Mouse (Mus musculus) midbrain, embryonic 13.5 days (tissue): Measurements from ENCODE around the gene Cep350. TPM values are rescaled to one million over a fixed set of nuclear protein-coding genes. Genes with fewer than 3 reads are reported as not detected.

Experiments used
- ATAC-seq: fragments of 200-750 bp; cut with Nextera tagmentation; 2 replicates; pipeline ENCODE4 v1.8.0; 2017; ENCODE audit warnings: mild to moderate bottlenecking, moderate TSS enrichment, moderate library complexity
- H3K27ac ChIP-seq: fragments of 300-500 bp; sonication (generic); 2 replicates; pipeline ENCODE4 v1.5.1; 2015; ENCODE audit warnings: inconsistent platforms, mild to moderate bottlenecking, moderate library complexity
- H3K27me3 ChIP-seq: fragments of 300-500 bp; sonication (generic); 2 replicates; pipeline ENCODE4 v1.6.1; 2015; ENCODE audit warnings: mild to moderate bottlenecking, inconsistent platforms
- H3K36me3 ChIP-seq: fragments of 300-500 bp; sonication (generic); 2 replicates; pipeline ENCODE4 v1.6.1; 2015; ENCODE audit warnings: mild to moderate bottlenecking, inconsistent platforms
- H3K4me1 ChIP-seq: fragments of 300-500 bp; sonication (generic); replicated peaks from 2 replicates; pipeline ENCODE4 v1.6.1; 2015; ENCODE audit warnings: inconsistent platforms
- H3K4me2 ChIP-seq: fragments of 300-500 bp; sonication (generic); replicated peaks from 2 replicates; pipeline ENCODE4 v1.6.1; 2015; ENCODE audit warnings: moderate library complexity, mild to moderate bottlenecking, inconsistent platforms
- H3K4me3 ChIP-seq: fragments of 300-500 bp; sonication (generic); replicated peaks from 2 replicates; pipeline ENCODE4 v1.5.1; 2015; ENCODE audit warnings: mild to moderate bottlenecking, inconsistent platforms
- H3K9ac ChIP-seq: fragments of 300-500 bp; sonication (generic); replicated peaks from 2 replicates; pipeline ENCODE4 v1.6.1; 2015; ENCODE audit warnings: mild to moderate bottlenecking, inconsistent platforms
- H3K9me3 ChIP-seq: fragments of 300-500 bp; sonication (generic); 2 replicates; pipeline ENCODE4 v1.6.1; 2016; ENCODE audit warnings: mild to moderate bottlenecking, inconsistent platforms
- WGBS: fragments of 180-500 bp; shearing (Covaris S2); methylation state at CpG from one replicate; pipeline ENCODE4 v1.1.7; 2015; 5-methylcytosine and 5-hydroxymethylcytosine counted together
- polyA plus RNA-seq: library from polyadenylated mRNA; unstranded; fragments of >200 nt; fragmentation: Nextera tagmentation; extraction: Ambion mirVana; gene quantifications from 2 replicates; pipeline ENCODE4 v1.2.1, GENCODE M21; 2015

Gene Cep350
- polyA plus RNA-seq, 1 experiment from 2014 or later = 11.2 TPM

DNA sequence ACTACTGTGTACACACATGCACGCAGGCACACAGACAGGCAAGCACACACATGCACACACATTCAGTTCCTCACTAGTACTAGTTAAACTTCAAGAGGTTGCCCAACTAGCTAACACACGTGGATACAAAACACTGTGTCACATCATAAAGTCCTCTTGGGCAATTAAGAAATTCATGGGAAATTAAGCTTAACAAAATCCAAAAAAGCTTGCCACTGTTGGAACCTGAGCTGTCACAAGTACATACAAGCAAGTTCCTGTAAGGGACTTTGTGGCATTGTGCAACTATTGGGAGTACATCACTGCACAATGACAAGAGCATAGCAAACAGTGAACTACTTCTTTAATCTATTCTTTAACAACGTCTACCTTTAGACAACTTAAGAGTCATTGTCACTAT lies 93.5 kb downstream of the Cep350 start:
- Histone ChIP-seq H3K9ac (no peak overlapping the region), H3K27ac (no peak overlapping the region), H3K4me1 (no peaks in the 10 kb centered on the region), H3K9me3 (no peaks in the 10 kb centered on the region), H3K36me3 (peaks cover 65% of the 10 kb centered on the region), H3K27me3 (no peaks in the 10 kb centered on the region), H3K4me3 (no peak overlapping the region), H3K4me2 (no peak overlapping the region)
- 86% methylated on average over 3 of the region's 3 CpGs for WGBS
- ATAC-seq = no peak

DNA sequence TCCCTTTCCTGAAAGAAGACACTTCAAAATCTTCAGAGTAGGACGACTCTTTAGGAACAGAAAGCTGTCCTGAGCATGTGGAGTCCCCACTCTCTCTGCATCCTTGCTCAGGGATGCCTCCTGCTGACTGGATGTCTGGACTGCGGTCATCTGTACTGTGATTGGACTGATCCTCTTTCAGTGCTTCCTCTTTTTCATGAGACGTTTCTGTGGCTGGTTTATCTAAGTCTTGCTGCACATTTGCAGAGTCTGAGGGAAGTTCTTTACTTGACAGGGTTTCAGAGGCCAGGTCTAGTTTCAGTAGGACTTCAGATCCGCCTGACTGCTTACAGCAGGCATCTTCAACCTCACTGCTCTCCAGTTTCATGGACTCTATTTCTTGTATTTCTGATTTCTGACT lies 110.1 kb downstream of the Cep350 start:
- Histone ChIP-seq H3K4me2 (no peak overlapping the region), H3K9me3 (no peaks in the 10 kb centered on the region), H3K36me3 (peaks cover 76% of the 10 kb centered on the region)

DNA sequence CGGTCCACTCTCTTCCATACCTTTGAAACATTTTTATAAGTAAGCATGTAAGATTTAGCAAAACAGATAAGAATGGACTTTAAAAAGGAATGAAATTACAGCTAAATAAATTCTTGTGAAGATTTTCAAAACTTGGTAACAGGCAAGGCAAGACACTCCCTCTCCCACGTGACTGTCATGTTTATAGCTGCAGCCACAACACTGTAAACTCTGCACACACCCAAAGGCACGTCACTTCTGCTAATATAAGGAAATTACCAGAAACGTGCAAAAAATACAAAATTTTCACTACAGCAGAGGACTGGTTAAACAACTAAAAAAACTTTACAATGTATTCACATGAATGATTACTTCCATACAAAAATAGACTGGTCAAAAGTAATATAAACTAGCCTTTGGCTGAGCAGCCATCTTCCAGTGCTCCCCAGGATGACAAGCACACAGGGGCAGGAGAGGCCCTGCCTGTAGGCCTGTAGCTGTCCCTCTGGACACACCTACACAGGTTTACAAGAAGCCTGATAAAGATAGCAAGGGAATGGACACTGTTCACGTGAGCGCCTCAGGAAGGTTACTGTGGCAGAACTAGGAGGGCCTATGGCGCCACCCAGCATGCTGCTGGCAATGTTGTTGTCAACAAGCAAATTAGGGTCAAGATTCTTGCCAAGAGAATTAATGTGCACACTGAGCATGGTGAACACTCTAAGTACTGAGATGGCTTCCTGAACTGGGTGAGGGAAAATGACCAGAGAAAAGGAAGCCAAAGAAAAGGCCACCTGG lies 117.9 kb downstream of the Cep350 start:
- H3K36me3 ChIP-seq = peaks cover 65% of the 10 kb centered on the region
- ATAC-seq = no peak
- H3K4me1 ChIP-seq = no peaks in the 10 kb centered on the region
- H3K27ac ChIP-seq = no peak overlapping the region
- no peak overlapping the region for H3K9ac ChIP-seq
- WGBS = 89% methylated on average over 7 of the region's 7 CpGs
- H3K9me3 ChIP-seq = no peaks in the 10 kb centered on the region
- no peak overlapping the region for H3K4me2 ChIP-seq
- H3K27me3 ChIP-seq = no peaks in the 10 kb centered on the region
- no peak overlapping the region for H3K4me3 ChIP-seq

More for the DNA sequence above, 110.1 kb downstream of the Cep350 start:
- Histone ChIP-seq H3K4me3 (no peak overlapping the region), H3K27me3 (no peaks in the 10 kb centered on the region), H3K9ac (no peak overlapping the region), H3K27ac (no peak overlapping the region), H3K4me1 (no peaks in the 10 kb centered on the region)
- no peak for ATAC-seq
- WGBS = 78% methylated on average over 4 of the region's 4 CpGs

DNA sequence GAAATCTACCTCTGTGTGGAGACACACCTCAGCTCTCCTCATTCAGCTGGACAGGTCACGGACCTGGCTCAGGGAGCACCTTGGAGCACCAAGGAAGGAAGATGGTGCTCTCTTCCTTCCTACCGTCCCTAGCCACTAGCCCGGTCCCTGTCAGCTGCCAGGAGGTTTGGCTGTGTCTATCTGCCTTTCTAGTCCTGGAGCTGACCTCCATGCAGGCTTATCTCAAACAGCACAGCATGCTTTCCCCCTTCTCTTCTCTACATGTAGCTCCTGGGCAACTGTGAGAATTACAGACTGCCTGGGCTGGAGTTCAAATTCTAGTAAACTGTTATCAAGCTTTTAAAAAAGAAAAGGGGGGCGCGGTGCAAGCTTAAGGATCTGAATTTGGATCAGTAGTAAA lies 120.0 kb downstream of the Cep350 start:
- H3K27ac ChIP-seq = no peak overlapping the region
- no peak overlapping the region for H3K4me3 ChIP-seq
- H3K9ac ChIP-seq = no peak overlapping the region
- H3K27me3 ChIP-seq = no peaks in the 10 kb centered on the region
- no peak overlapping the region for H3K4me2 ChIP-seq
- no peaks in the 10 kb centered on the region for H3K4me1 ChIP-seq
- peaks cover 55% of the 10 kb centered on the region for H3K36me3 ChIP-seq
- ATAC-seq = no peak
- H3K9me3 ChIP-seq = no peaks in the 10 kb centered on the region
- WGBS = 99% methylated on average over 5 of the region's 5 CpGs

DNA sequence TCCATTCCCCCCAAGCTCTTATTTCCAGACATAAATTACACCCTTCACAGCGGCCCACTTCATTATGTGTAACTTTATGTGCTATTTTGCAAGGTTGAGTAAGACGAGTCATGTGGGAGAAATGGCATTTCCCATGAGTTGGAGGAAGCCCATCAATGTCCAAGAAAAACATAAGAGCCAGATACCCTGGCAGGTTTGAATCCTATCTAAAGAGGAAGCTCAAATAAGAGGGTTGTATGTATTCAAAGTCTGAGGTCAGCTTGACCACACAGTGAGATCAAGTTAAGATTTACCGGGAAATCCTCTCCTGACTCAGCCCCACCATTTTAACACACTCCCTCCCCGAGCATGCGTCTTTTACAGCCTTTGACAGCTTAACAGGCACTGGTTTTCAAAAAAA lies 128.8 kb downstream of the Cep350 start:
- no peak overlapping the region for H3K4me3 ChIP-seq
- ATAC-seq = no peak
- peaks cover 38% of the 10 kb centered on the region for H3K36me3 ChIP-seq
- no peak overlapping the region for H3K9ac ChIP-seq
- H3K9me3 ChIP-seq = no peaks in the 10 kb centered on the region
- H3K4me1 ChIP-seq = no peaks in the 10 kb centered on the region
- H3K4me2 ChIP-seq = no peak overlapping the region
- 91% methylated on average over 5 of the region's 5 CpGs for WGBS
- H3K27ac ChIP-seq = no peak overlapping the region
- H3K27me3 ChIP-seq = no peaks in the 10 kb centered on the region

DNA sequence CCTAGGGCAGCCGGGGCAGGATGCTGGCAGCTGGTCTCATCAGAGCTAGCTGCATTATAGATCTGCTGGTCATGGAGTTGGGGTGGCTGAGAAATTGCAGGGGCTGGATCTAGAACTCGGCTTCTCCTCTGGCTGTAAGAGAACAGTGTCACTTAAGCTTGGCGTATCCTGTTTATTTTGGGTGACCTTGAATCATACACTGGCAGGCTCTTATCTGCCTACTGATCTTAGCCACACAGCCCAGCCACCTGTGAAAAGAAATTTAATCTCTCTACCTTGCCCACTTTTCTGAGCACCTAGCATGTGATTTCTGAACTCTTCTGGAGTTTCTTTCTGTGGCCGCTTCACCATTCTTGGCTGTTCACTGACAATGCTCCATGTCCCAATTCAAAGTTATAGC lies 129.5 kb downstream of the Cep350 start:
- ATAC-seq = no peak
- Histone ChIP-seq H3K9ac (no peak overlapping the region), H3K27me3 (no peaks in the 10 kb centered on the region), H3K9me3 (no peaks in the 10 kb centered on the region), H3K36me3 (peaks cover 34% of the 10 kb centered on the region), H3K4me3 (no peak overlapping the region), H3K27ac (no peak overlapping the region), H3K4me2 (no peak overlapping the region), H3K4me1 (no peaks in the 10 kb centered on the region)
- 90% methylated on average over 4 of the region's 4 CpGs for WGBS

DNA sequence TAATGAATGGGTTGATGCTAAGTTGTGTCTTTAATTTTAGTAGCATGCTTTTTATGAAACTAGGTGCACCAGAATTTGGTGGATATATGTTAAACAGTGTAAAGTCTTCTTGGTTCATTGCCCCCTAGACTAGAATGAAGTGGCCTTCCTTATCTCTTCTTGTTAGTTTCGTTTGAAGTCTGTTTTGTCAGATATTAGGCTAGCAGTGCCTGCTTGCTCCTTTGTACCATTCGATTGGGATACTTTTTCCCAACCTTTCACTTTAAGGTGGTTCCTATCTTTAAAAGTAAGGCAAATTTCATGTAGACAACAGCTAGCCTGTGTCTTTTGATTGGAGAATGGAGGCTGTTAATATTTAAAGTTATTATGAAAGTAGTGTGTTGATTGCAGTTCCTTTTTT lies 137.4 kb downstream of the Cep350 start:
- H3K27me3 ChIP-seq = no peaks in the 10 kb centered on the region
- no peak overlapping the region for H3K4me3 ChIP-seq
- 79% methylated on average over 2 of the region's 2 CpGs for WGBS
- no peak overlapping the region for H3K4me2 ChIP-seq
- no peaks in the 10 kb centered on the region for H3K4me1 ChIP-seq
- H3K27ac ChIP-seq = no peak overlapping the region
- H3K36me3 ChIP-seq = no peaks in the 10 kb centered on the region; the same call in 1 of the 2 replicates
- no peak overlapping the region for H3K9ac ChIP-seq
- ATAC-seq = no peak
- H3K9me3 ChIP-seq = no peaks in the 10 kb centered on the region

DNA sequence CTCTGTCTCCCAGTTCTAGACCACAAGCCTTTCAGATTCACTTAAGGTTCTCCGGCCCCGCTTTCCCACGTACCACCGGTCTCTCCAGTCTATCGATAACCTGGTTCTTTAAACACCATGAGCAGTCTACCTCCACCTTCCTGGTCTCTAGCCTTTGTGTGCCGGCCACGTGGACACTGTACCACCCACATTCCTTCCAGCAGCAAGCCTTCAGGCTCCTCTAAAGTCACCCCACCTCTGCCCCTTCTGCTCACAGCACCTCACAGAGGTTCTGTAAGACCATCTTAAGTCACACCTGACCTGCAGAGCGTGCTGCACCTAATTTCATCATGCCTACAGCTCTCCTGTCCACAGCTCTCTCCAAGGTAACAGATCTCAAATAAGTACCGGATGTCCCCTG lies 139.4 kb downstream of the Cep350 start:
- H3K4me1 ChIP-seq = no peaks in the 10 kb centered on the region
- H3K9me3 ChIP-seq = no peaks in the 10 kb centered on the region
- no peak overlapping the region for H3K27ac ChIP-seq
- 87% methylated on average over 9 of the region's 9 CpGs for WGBS
- H3K9ac ChIP-seq = no peak overlapping the region
- H3K4me2 ChIP-seq = no peak overlapping the region
- H3K27me3 ChIP-seq = no peaks in the 10 kb centered on the region
- no peak overlapping the region for H3K4me3 ChIP-seq
- no peak for ATAC-seq
- no peaks in the 10 kb centered on the region; the same call in 1 of the 2 replicates for H3K36me3 ChIP-seq

DNA sequence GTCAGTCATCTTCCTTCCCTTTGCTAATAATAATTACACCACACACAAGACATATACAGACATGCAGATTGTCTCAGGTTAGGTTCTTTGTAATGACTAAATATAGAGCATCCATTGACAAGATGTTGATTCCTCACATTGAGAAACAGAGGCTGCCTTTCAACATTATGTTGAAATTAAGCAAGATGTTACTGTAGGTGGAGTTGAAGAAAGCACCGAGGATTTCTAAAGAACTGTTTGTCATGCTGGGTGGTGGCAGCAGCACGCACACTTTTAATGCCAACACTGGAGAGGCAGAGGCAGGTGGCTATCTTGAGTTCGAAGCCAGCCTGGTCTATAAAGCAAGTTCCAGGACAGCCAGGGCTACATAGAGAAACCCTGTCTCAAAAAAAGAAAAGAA lies 141.1 kb downstream of the Cep350 start:
- H3K4me3 ChIP-seq = no peak overlapping the region
- H3K4me2 ChIP-seq = no peak overlapping the region
- no peaks in the 10 kb centered on the region for H3K9me3 ChIP-seq
- H3K4me1 ChIP-seq = no peaks in the 10 kb centered on the region
- 89% methylated on average over 3 of the region's 3 CpGs for WGBS
- no peaks in the 10 kb centered on the region for H3K36me3 ChIP-seq
- no peak for ATAC-seq
- H3K27me3 ChIP-seq = no peaks in the 10 kb centered on the region
- H3K27ac ChIP-seq = no peak overlapping the region
- no peak overlapping the region for H3K9ac ChIP-seq

DNA sequence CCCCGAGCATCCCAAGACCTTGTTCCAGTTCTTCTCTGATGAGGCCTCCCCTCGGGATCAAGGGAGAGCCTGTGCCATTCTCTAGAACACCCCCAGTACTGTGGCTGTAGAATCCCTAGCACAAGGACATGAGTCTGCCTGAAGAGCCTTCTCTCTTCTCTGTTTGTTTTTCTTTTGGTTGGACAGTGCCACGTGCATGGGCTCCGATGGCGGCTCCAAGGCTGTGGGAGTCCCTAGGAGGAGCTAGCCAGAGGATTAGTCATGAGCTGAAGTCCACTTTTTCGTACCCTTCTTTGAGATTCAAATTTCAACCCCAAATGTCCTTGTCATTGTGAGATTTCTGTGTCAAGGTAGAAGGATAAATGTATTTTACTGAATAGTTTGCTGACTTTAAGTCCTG lies 142.2 kb downstream of the Cep350 start:
- Histone ChIP-seq H3K9ac (no peak overlapping the region), H3K4me1 (no peaks in the 10 kb centered on the region), H3K36me3 (no peaks in the 10 kb centered on the region), H3K4me2 (no peak overlapping the region), H3K27ac (no peak overlapping the region), H3K4me3 (no peak overlapping the region), H3K27me3 (no peaks in the 10 kb centered on the region), H3K9me3 (no peaks in the 10 kb centered on the region)
- 75% methylated on average over 6 of the region's 6 CpGs for WGBS
- no peak for ATAC-seq

DNA sequence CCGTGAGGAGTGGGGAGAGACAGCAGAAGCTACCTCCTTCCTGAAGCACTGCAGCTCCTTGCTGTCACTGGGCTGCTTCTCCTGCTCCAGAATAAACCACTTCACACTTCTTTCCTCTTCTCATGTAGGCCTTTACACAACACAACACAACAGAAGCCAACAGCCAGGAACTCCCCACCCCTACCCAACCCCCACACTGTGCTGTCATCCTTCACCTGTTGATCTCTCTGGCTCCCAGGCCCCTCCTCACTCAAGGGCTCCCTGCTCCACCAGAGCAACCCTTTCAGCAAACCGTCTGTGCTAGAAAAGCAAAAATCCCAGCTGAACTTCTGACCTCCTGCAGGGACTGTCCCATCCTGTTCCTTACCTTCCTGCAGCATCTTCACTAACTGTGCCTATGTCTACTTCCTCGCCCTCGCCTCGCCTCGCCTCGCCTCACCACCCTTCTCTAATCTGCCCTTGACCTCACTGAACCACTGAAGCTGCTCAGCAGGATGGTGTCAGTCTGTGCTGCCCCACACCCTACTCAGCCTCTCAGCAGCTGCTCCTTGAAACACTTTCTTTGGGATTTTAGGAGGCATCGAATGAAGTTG lies 145.3 kb downstream of the Cep350 start:
- 64% methylated on average over 8 of the region's 8 CpGs for WGBS

DNA sequence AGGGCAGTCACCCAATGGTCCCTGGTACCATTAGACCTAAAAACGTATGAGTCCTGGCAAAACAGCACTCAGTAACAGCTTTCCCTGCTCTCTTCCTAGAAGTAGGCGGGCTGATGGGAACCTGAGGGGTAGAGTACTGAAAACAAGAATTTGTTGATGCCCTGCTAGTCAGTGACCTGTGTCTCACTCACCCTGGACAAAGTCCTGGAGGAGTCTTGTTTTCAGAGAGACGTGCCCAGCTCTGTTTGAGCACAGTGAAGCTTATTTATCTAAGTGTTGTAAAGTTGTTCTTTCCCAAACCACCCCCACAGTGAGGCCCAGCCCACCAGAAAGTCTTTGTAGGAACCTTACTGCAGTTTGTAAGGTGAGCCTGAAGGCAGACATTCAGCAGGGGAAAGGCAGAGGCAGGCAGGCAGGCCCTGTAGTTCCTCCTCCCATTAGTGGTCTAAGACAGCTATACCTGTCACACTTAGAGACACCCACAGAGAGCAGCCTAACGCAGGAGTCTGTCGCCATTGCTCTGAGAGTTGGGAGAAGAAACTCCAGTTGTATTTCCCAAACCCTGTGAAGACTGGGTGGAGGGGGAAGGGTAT lies 146.2 kb downstream of the Cep350 start:
- Histone ChIP-seq H3K9me3 (no peaks in the 10 kb centered on the region), H3K36me3 (no peaks in the 10 kb centered on the region), H3K4me1 (no peaks in the 10 kb centered on the region), H3K9ac (no peak overlapping the region), H3K4me3 (no peak overlapping the region), H3K27ac (no peak overlapping the region), H3K27me3 (no peaks in the 10 kb centered on the region), H3K4me2 (no peak overlapping the region)
- no peak for ATAC-seq
- 60% methylated on average over 5 of the region's 5 CpGs for WGBS

More for the DNA sequence above, 145.3 kb downstream of the Cep350 start:
- no peak for ATAC-seq
- Histone ChIP-seq H3K4me3 (no peak overlapping the region), H3K27ac (no peak overlapping the region), H3K4me1 (no peaks in the 10 kb centered on the region), H3K9me3 (no peaks in the 10 kb centered on the region), H3K9ac (no peak overlapping the region), H3K4me2 (no peak overlapping the region), H3K27me3 (no peaks in the 10 kb centered on the region), H3K36me3 (no peaks in the 10 kb centered on the region)
